Mouse (Mus musculus): ENCODE results near the gene Cbx7. TPM values are rescaled to one million over a fixed set of nuclear protein-coding genes. Genes with fewer than 3 reads are reported as not detected.
"Not testable (repeated sequence)": the region's sequence is repeated elsewhere in the genome, so short reads cannot be mapped to it uniquely, and the experiment has no call there.

Gene Cbx7
- total RNA-seq, 1 experiment = 171 TPM

- Histone ChIP-seq H3K27ac (ENCODE audit: insufficient read depth, low read depth, low read length, poor library complexity, severe bottlenecking) (no peak overlapping the region), H3K4me1 (ENCODE audit: control insufficient read depth in 2 of 2, insufficient read depth in 2 of 2, low read length in 2 of 2, poor library complexity in 1 of 2) (peaks cover 0 to 33% of the 10 kb centered on the region in 2 experiments; a peak in 2 of 4 replicates), H3K9ac (ENCODE audit: insufficient read depth, low read depth, low read length, poor library complexity, severe bottlenecking) (no peak overlapping the region), H3K9me3 (ENCODE audit: control insufficient read depth, insufficient read depth, low read depth, low read length) (no peaks in the 10 kb centered on the region), H3K4me3 (ENCODE audit: insufficient read depth in 1 of 2, low read depth in 1 of 2, low read length in 2 of 2, poor library complexity in 1 of 2, severe bottlenecking in 1 of 2) (no peak overlapping the region), H3K36me3 (ENCODE audit: control insufficient read depth, insufficient read depth, low read length, poor library complexity, severe bottlenecking) (peaks cover 48% of the 10 kb centered on the region)
- no peak for TF ChIP-seq HCFC1 (IDR thresholded peaks at IDR 0.05; ENCODE audit: borderline replicate concordance, insufficient read depth, low read length)
- TF ChIP-seq MAFK (IDR thresholded peaks at IDR 0.05; ENCODE audit: insufficient read depth, low read depth, low read length) = no peak
- TF ChIP-seq ZNF384 (IDR thresholded peaks at IDR 0.05; ENCODE audit: low read depth, low read length) = no peak
- no peak for TF ChIP-seq CHD2 (IDR thresholded peaks at IDR 0.05; ENCODE audit: low read depth, low read length)
- no peak for TF ChIP-seq ZC3H11A (IDR thresholded peaks at IDR 0.05; ENCODE audit: borderline replicate concordance, low read depth, low read length)
- in situ Hi-C loops (cut with MboI; ENCODE audit: low sequenced_read_pairs in 2 of 2, unreplicated experiment in 2 of 2) = no loop called here
- DNase-seq (ENCODE audit: low read depth, low spot score) = no peak
Observed at GRCm38 (mm10) chr15:79916150-79916549, 54.8 kb downstream of the Cbx7 start.

- Histone ChIP-seq H3K4me3 (ENCODE audit: insufficient read depth in 1 of 2, low read depth in 1 of 2, low read length in 2 of 2, poor library complexity in 1 of 2, severe bottlenecking in 1 of 2) (no peak overlapping the region), H3K4me1 (ENCODE audit: control insufficient read depth in 2 of 2, insufficient read depth in 2 of 2, low read length in 2 of 2, poor library complexity in 1 of 2) (peaks cover 0 to 31% of the 10 kb centered on the region in 2 experiments; a peak in 2 of 4 replicates), H3K27ac (ENCODE audit: insufficient read depth, low read depth, low read length, poor library complexity, severe bottlenecking) (no peak overlapping the region), H3K9ac (ENCODE audit: insufficient read depth, low read depth, low read length, poor library complexity, severe bottlenecking) (no peak overlapping the region), H3K36me3 (ENCODE audit: control insufficient read depth, insufficient read depth, low read length, poor library complexity, severe bottlenecking) (peaks cover 36% of the 10 kb centered on the region), H3K9me3 (ENCODE audit: control insufficient read depth, insufficient read depth, low read depth, low read length) (no peaks in the 10 kb centered on the region)
- no peak for DNase-seq (ENCODE audit: low read depth, low spot score)
- in situ Hi-C loops (cut with MboI; ENCODE audit: low sequenced_read_pairs in 2 of 2, unreplicated experiment in 2 of 2) = no loop called here
- TF ChIP-seq ZC3H11A (IDR thresholded peaks at IDR 0.05; ENCODE audit: borderline replicate concordance, low read depth, low read length) (no peak), MAFK (IDR thresholded peaks at IDR 0.05; ENCODE audit: insufficient read depth, low read depth, low read length) (no peak), ZNF384 (IDR thresholded peaks at IDR 0.05; ENCODE audit: low read depth, low read length) (no peak), CHD2 (IDR thresholded peaks at IDR 0.05; ENCODE audit: low read depth, low read length) (no peak), HCFC1 (IDR thresholded peaks at IDR 0.05; ENCODE audit: borderline replicate concordance, insufficient read depth, low read length) (no peak)
Observed at GRCm38 (mm10) chr15:79914357-79914756, 56.6 kb downstream of the Cbx7 start.

GRCm38 (mm10) chr15:79913761-79914346 is 57.1 kb downstream of the Cbx7 start:
- H3K27ac ChIP-seq (ENCODE audit: insufficient read depth, low read depth, low read length, poor library complexity, severe bottlenecking) = no peak overlapping the region
- H3K36me3 ChIP-seq (ENCODE audit: control insufficient read depth, insufficient read depth, low read length, poor library complexity, severe bottlenecking) = peaks cover 33% of the 10 kb centered on the region
- DNase-seq (ENCODE audit: low read depth, low spot score) = no peak
- peak; percentile 92 for TF ChIP-seq CHD2 (IDR thresholded peaks at IDR 0.05; ENCODE audit: low read depth, low read length)
- no peak for TF ChIP-seq MAFK (IDR thresholded peaks at IDR 0.05; ENCODE audit: insufficient read depth, low read depth, low read length)
- no peaks in the 10 kb centered on the region for H3K9me3 ChIP-seq (ENCODE audit: control insufficient read depth, insufficient read depth, low read depth, low read length)
- in situ Hi-C loops (cut with MboI; ENCODE audit: low sequenced_read_pairs in 2 of 2, unreplicated experiment in 2 of 2) = no loop called here
- H3K4me3 ChIP-seq (ENCODE audit: insufficient read depth in 1 of 2, low read depth in 1 of 2, low read length in 2 of 2, poor library complexity in 1 of 2, severe bottlenecking in 1 of 2) = no peak overlapping the region
- peaks cover 0 to 28% of the 10 kb centered on the region in 2 experiments; a peak in 2 of 4 replicates for H3K4me1 ChIP-seq (ENCODE audit: control insufficient read depth in 2 of 2, insufficient read depth in 2 of 2, low read length in 2 of 2, poor library complexity in 1 of 2)
- no peak overlapping the region for H3K9ac ChIP-seq (ENCODE audit: insufficient read depth, low read depth, low read length, poor library complexity, severe bottlenecking)

- DNase-seq (ENCODE audit: low read depth, low spot score) = no peak
- TF ChIP-seq ZNF384 (IDR thresholded peaks at IDR 0.05; ENCODE audit: low read depth, low read length) (no peak), ZC3H11A (IDR thresholded peaks at IDR 0.05; ENCODE audit: borderline replicate concordance, low read depth, low read length) (no peak), CHD2 (IDR thresholded peaks at IDR 0.05; ENCODE audit: low read depth, low read length) (no peak), HCFC1 (IDR thresholded peaks at IDR 0.05; ENCODE audit: borderline replicate concordance, insufficient read depth, low read length) (no peak), MAFK (IDR thresholded peaks at IDR 0.05; ENCODE audit: insufficient read depth, low read depth, low read length) (no peak)
- in situ Hi-C loops (cut with MboI; ENCODE audit: low sequenced_read_pairs in 2 of 2, unreplicated experiment in 2 of 2) = no loop called here
- Histone ChIP-seq H3K4me3 (ENCODE audit: insufficient read depth in 1 of 2, low read depth in 1 of 2, low read length in 2 of 2, poor library complexity in 1 of 2, severe bottlenecking in 1 of 2) (no peak overlapping the region), H3K27ac (ENCODE audit: insufficient read depth, low read depth, low read length, poor library complexity, severe bottlenecking) (no peak overlapping the region), H3K36me3 (ENCODE audit: control insufficient read depth, insufficient read depth, low read length, poor library complexity, severe bottlenecking) (peaks cover 20% of the 10 kb centered on the region), H3K9ac (ENCODE audit: insufficient read depth, low read depth, low read length, poor library complexity, severe bottlenecking) (no peak overlapping the region), H3K9me3 (ENCODE audit: control insufficient read depth, insufficient read depth, low read depth, low read length) (no peaks in the 10 kb centered on the region), H3K4me1 (ENCODE audit: control insufficient read depth in 2 of 2, insufficient read depth in 2 of 2, low read length in 2 of 2, poor library complexity in 1 of 2) (peaks cover 6 to 21% of the 10 kb centered on the region in 2 experiments; a peak in 3 of 4 replicates)
Observed at GRCm38 (mm10) chr15:79911339-79911738, 59.6 kb downstream of the Cbx7 start.

- H3K27ac ChIP-seq (ENCODE audit: insufficient read depth, low read depth, low read length, poor library complexity, severe bottlenecking); H3K9ac ChIP-seq (ENCODE audit: insufficient read depth, low read depth, low read length, poor library complexity, severe bottlenecking); H3K4me3 ChIP-seq (ENCODE audit: insufficient read depth in 1 of 2, low read depth in 1 of 2, low read length in 2 of 2, poor library complexity in 1 of 2, severe bottlenecking in 1 of 2); H3K9me3 ChIP-seq (ENCODE audit: control insufficient read depth, insufficient read depth, low read depth, low read length); in situ Hi-C loops (cut with MboI; ENCODE audit: low sequenced_read_pairs in 2 of 2, unreplicated experiment in 2 of 2); DNase-seq (ENCODE audit: low read depth, low spot score): not testable (repeated sequence)
- H3K4me1 ChIP-seq (ENCODE audit: control insufficient read depth in 2 of 2, insufficient read depth in 2 of 2, low read length in 2 of 2, poor library complexity in 1 of 2) = peaks cover 10 to 22% of the 10 kb centered on the region in 2 experiments
- H3K36me3 ChIP-seq (ENCODE audit: control insufficient read depth, insufficient read depth, low read length, poor library complexity, severe bottlenecking) = peaks cover 19% of the 10 kb centered on the region
Observed at GRCm38 (mm10) chr15:79910812-79911211, 60.1 kb downstream of the Cbx7 start.

- in situ Hi-C loops (cut with MboI; ENCODE audit: low sequenced_read_pairs in 2 of 2, unreplicated experiment in 2 of 2); DNase-seq (ENCODE audit: low read depth, low spot score); H3K9me3 ChIP-seq (ENCODE audit: control insufficient read depth, insufficient read depth, low read depth, low read length): not testable (repeated sequence)
Observed at GRCm38 (mm10) chr15:79909006-79909405, 61.9 kb downstream of the Cbx7 start.

More at GRCm38 (mm10) chr15:79909006-79909405, 61.9 kb downstream of the Cbx7 start:
- H3K27ac ChIP-seq (ENCODE audit: insufficient read depth, low read depth, low read length, poor library complexity, severe bottlenecking); H3K9ac ChIP-seq (ENCODE audit: insufficient read depth, low read depth, low read length, poor library complexity, severe bottlenecking); H3K4me3 ChIP-seq (ENCODE audit: insufficient read depth in 1 of 2, low read depth in 1 of 2, low read length in 2 of 2, poor library complexity in 1 of 2, severe bottlenecking in 1 of 2): not testable (repeated sequence)
- H3K4me1 ChIP-seq (ENCODE audit: control insufficient read depth in 2 of 2, insufficient read depth in 2 of 2, low read length in 2 of 2, poor library complexity in 1 of 2) = peaks cover 13 to 28% of the 10 kb centered on the region in 2 experiments
- peaks cover 21% of the 10 kb centered on the region for H3K36me3 ChIP-seq (ENCODE audit: control insufficient read depth, insufficient read depth, low read length, poor library complexity, severe bottlenecking)
